Mouse (Mus musculus) gonadal fat pad, adult 2 months (tissue): ENCODE measurements at regions not wholly inside any gene's neighbourhood (a gene's known extent, or its start where the extent isn't known, plus 50 kb on each side); places are given as distances from the start of the nearest gene placed in this dataset.
A peak's percentile ranks its signal among the peaks of the same experiment; 100 is the strongest.

ENCODE experiments used
- DNase-seq: peaks from one replicate; pipeline ENCODE4 v3.0.0-alpha.2; 2012; ENCODE audit warnings: low read depth

DNA sequence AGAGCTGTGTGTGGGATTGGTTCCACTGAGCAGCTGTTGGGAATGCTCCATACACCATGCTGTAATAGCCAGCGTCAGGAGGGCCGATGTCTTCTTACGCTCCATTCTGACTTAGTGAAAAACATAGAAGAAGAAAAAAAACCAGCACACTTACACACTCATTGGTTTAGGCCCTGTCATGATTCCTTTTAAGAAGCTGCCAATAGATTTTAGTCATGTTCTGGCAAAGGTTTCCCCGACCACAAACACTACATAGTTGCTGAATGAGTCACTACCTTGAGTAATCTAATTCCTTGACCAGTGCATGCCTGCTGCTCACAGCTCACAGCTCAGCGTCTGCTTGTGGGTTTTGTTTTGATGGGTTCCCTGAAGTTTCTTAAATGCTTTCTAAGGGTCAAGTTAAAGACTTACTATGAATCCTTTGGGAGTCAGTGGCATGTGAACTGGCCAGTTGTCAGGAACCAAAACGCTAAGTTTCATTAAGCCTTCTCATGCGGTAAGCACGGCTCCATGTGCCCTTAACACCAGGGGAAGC is 58.8 kb upstream of the Bach2 start:
- peak; percentile 84 for DNase-seq

DNA sequence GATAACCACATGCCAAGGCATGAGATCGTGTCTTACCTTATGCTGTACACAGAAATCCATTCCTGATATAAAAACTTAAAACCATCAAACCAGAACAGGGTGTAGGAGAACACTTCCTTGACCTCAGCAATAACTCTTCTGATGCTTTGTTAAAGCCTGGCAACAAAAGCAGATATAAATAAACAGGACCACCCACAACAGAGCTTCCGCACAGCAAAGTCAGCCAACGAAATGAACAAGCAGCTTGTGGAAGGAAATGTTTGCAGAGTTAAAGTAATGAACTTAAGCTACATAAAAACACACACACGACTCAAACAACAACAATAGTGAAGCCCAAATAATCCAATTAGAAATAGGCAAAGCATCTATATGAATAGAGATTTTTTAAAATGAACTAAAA is 54.8 kb upstream of the Bach2 start:
- DNase-seq = no peak

DNA sequence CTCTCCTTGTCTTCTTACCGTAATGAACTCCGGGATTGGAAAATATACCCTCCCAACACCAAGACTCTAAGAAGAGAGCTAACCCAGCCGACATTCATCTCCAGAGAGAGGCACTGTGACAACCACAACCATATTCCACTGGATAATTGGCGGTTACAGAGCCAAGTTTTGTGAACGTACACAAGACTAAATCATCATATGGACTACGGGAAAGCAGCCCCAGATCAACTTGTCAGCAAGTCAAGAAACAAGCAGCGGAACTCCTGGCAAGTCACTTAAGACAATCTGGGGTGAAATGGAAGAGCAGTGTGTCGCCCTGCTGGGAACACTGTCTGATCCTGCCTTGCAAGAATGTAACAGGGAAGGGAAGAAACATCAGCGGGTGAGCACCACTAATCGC is 52.6 kb upstream of the Bach2 start:
- DNase-seq = no peak

DNA sequence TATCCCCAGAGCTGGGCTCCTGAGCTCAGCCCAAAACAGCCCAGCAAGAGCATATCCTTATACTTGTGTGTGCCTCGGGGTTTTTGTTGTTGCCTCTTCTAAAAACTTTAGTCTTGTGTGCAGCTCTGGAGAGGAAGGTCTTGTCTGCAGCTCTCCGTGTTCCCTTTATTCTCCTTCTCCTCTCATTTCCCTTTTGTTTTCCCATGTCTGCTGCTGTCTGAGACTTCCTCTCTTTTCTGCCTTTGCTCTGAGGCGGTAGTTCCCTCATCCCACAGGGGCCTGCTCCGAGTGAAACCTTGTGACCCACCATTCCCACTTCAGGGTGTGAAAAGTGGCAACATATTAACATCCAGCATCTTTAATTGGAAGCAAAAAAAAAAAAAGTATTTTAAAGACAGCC is 51.5 kb upstream of the Bach2 start:
- DNase-seq = no peak

DNA sequence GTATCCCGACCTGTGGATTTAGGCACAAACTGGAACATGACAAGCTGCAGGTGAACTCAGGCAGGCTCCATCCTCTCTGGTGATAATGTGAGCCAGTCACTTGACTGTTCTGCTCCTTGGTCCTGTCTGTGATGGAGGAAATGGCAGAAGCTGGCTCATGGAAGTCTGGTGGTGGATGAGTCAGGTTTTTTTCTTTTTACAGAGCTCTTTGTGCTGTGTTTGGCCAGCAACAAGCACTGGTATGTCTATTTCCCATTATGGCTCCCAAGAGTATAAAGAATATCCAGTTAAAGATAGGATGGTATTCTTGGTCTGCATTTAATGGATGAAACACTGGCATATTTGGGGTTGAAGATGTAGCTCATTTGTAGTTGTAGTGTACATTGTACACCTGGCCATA is 50.5 kb upstream of the Bach2 start:
- DNase-seq = no peak

DNA sequence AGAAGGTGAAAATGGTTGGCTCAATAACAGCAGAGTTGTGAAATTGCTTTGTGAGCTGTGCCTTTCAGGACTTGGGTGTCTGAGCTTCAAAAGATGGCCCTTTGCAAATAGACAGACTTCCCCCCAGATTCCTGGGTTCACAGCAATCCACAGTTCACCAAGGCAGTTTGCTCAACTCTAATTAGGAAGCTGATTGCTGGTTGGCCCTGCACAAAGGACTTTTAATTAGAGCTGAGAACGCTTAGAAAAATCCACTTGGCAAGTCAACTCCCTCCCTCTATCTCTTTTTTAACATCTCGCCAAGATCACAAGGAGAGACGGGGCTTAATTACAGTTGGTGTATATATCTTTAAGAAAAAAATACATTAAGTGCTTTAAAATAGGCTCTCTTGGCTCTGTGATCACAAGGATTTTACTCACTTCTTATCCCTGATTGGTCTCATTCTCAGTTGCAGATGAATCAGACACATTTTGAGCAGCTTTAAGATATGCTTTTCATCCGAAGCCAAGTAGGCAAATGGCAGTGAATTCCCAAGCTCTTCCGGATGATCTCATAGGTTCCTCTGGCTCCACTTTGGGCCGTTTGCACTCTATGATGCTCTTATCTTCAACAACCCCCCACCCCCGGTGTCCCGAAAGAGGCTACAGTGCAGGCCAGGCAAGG is 49.7 kb upstream of the Bach2 start:
- no peak for DNase-seq
